Mouse (Mus musculus) thymus, adult 2 months (tissue): ENCODE data around the gene Drp2.

Source experiments
- CTCF ChIP-seq: fragments of 200-500 bp; IDR thresholded peaks from 2 replicates; pipeline ENCODE4 v1.5.1; 2012; ENCODE audit warnings: mild to moderate bottlenecking, control low read depth, low read length, moderate library complexity, borderline replicate concordance; ENCODE audit not compliant: control insufficient read depth, poor library complexity, insufficient read depth; ENCODE audit errors: extremely low read depth
- POLR2A ChIP-seq: fragments of 200-500 bp; IDR thresholded peaks from 2 replicates; pipeline ENCODE4 v1.6.1; 2012; ENCODE audit warnings: mild to moderate bottlenecking, low read length, control low read depth, moderate library complexity; ENCODE audit not compliant: control insufficient read depth, poor library complexity, insufficient read depth; ENCODE audit errors: extremely low read depth

GRCm38 (mm10) chrX:134366547-134366946 is 37.8 kb upstream of the Drp2 start:
- TF ChIP-seq CTCF (no peak), POLR2A (no peak)
